ENCODE assay signal across 26 mouse cellular contexts in the genomic region with DNA sequence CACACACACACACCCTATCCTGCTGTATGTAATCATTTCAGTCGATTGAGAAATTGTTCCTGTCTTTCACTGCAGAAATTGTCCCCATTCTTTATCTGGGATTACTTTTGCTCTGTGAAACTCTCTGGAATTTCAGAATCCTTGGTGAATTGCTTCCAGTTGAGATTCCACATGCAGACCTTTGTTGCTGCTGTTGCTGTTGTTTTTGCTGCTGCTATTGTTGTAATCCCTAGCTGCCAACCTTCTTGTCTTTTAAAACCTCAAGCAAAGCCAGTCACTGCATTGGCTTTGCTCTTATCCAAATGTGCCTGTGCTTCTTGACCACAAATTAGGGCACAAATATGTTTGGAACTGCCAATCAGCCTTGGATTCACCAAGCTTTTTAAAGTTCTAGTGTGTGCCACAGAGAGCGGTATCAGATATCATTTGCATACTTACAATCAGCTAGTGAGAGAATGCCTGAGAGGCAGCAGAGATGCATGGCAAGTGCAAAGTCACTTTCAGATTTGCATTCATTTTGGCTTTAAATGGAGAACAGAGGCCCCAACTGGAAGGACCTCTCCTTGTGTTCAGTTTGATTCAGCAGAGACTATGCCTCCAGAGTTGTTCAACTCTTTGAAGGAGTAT.
DNase-seq lines count a peak whose midpoint lies in the region; ATAC-seq and TF ChIP-seq lines count a peak whose summit lies in the region.
"Had no signal": no experiment of that assay in that cellular context is flagged by ENCODE, and none has a peak within 500 bp of the region (broad histone marks: within the 10 kb centered on the region; RNA-seq: fewer than 3 reads in every experiment).

No protein-coding gene starts in this region.

- H3K36me3 ChIP-seq in hindbrain, embryonic 11.5 days (ENCODE audit: control insufficient read depth, insufficient read depth, low read length) = no peaks in the 10 kb centered on the region
- no peaks in the 10 kb centered on the region for H3K36me3 ChIP-seq in hindbrain, embryonic 12.5 days
- no peaks in the 10 kb centered on the region for H3K36me3 ChIP-seq in midbrain, embryonic 11.5 days (ENCODE audit: control insufficient read depth, insufficient read depth, low read length)
- H3K36me3 ChIP-seq in kidney, embryonic 14.5 days (ENCODE audit: control insufficient read depth, insufficient read depth, low read length) = no peaks in the 10 kb centered on the region
- H3K36me3 ChIP-seq: heart, embryonic 12.5 days; hindbrain, embryonic 15.5 days; intestine, embryonic 15.5 days; limb, embryonic 12.5 days; liver, embryonic 13.5 days had no signal

- 65% methylated on average over 2 of the region's 2 CpGs for WGBS in hindbrain, embryonic 11.5 days
- 48% methylated on average over 2 of the region's 2 CpGs for WGBS in hindbrain, embryonic 12.5 days
- 25% methylated on average over 2 of the region's 2 CpGs for WGBS in midbrain, embryonic 11.5 days
- WGBS in kidney, embryonic 14.5 days = 88% methylated on average over 2 of the region's 2 CpGs

- no peak overlapping the region for H3K4me3 ChIP-seq in hindbrain, embryonic 11.5 days (ENCODE audit: low read depth, low read length)
- no peak overlapping the region for H3K4me3 ChIP-seq in hindbrain, embryonic 12.5 days
- H3K4me3 ChIP-seq in midbrain, embryonic 11.5 days (ENCODE audit: low read depth, low read length) = no peak overlapping the region
- H3K4me3 ChIP-seq in kidney, embryonic 14.5 days (ENCODE audit: low read length) = no peak overlapping the region
- H3K4me3 ChIP-seq: heart, embryonic 12.5 days; hindbrain, embryonic 15.5 days; intestine, embryonic 15.5 days; limb, embryonic 12.5 days; liver, embryonic 13.5 days had no signal

- H3K9me3 ChIP-seq in hindbrain, embryonic 11.5 days (ENCODE audit: control insufficient read depth, low read length) = no peaks in the 10 kb centered on the region
- H3K9me3 ChIP-seq in hindbrain, embryonic 12.5 days (replicated peaks) = no peaks in the 10 kb centered on the region
- H3K9me3 ChIP-seq in midbrain, embryonic 11.5 days (ENCODE audit: control insufficient read depth, low read length) = no peaks in the 10 kb centered on the region
- no peaks in the 10 kb centered on the region for H3K9me3 ChIP-seq in kidney, embryonic 14.5 days (ENCODE audit: control insufficient read depth, low read length)
- H3K9me3 ChIP-seq: hindbrain, embryonic 15.5 days; intestine, embryonic 15.5 days; limb, embryonic 12.5 days; liver, embryonic 13.5 days had no signal

- peak; percentile 54 for ATAC-seq in hindbrain, embryonic 11.5 days (ENCODE audit: low FRiP score)
- ATAC-seq in hindbrain, embryonic 12.5 days (ENCODE audit: low FRiP score) = no peak
- peak; percentile 84 for ATAC-seq in midbrain, embryonic 11.5 days (ENCODE audit: low FRiP score)
- ATAC-seq in kidney, embryonic 14.5 days (ENCODE audit: low FRiP score, low TSS enrichment) = no peak
- no peak for ATAC-seq in inflammation-experienced regulatory T-cells, adult 6 months
- ATAC-seq: forebrain, embryonic 14.5 days; intestine, embryonic 15.5 days had no signal

- H3K27ac ChIP-seq in hindbrain, embryonic 11.5 days (ENCODE audit: low read depth, low read length) = no peak overlapping the region
- no peak overlapping the region for H3K27ac ChIP-seq in hindbrain, embryonic 12.5 days
- H3K27ac ChIP-seq in midbrain, embryonic 11.5 days (ENCODE audit: low read depth, low read length) = peak overlapping the region; percentile 57
- H3K27ac ChIP-seq in kidney, embryonic 14.5 days (ENCODE audit: low read depth, low read length) = no peak overlapping the region
- H3K27ac ChIP-seq: hindbrain, embryonic 15.5 days; intestine, embryonic 15.5 days; limb, embryonic 12.5 days; liver, embryonic 13.5 days had no signal

- no peak for TF ChIP-seq POLR2A in brain, embryonic 14.5 days (IDR thresholded peaks at IDR 0.05; ENCODE audit: borderline replicate concordance, extremely low read depth, insufficient read depth, insufficient read length, poor library complexity, severe bottlenecking)

- no peak for TF ChIP-seq CTCF in brain, embryonic 14.5 days (IDR thresholded peaks at IDR 0.05; ENCODE audit: borderline replicate concordance, extremely low read depth, insufficient read depth, insufficient read length)

- H3K9ac ChIP-seq in hindbrain, embryonic 11.5 days (ENCODE audit: low read depth, low read length) = no peak overlapping the region
- no peak overlapping the region for H3K9ac ChIP-seq in hindbrain, embryonic 12.5 days
- H3K9ac ChIP-seq in midbrain, embryonic 11.5 days (ENCODE audit: low read length) = no peak overlapping the region
- H3K9ac ChIP-seq in kidney, embryonic 14.5 days (ENCODE audit: low read depth, low read length) = no peak overlapping the region
- H3K9ac ChIP-seq: heart, embryonic 12.5 days; hindbrain, embryonic 15.5 days; intestine, embryonic 15.5 days; limb, embryonic 12.5 days; liver, embryonic 13.5 days had no signal

- DNase-seq in hindbrain, embryonic 11.5 days (ENCODE audit: low spot score) = no peak
- DNase-seq in brain, embryonic 14.5 days (ENCODE audit: low read depth) = peak; percentile 44
- DNase-seq in midbrain, embryonic 11.5 days (ENCODE audit: low spot score, missing footprints) = peak; percentile 89
- DNase-seq in kidney, postnatal 4 days = no peak
- DNase-seq: adrenal gland, postnatal 36 days; cerebellum, adult 11-12 months; cerebellum, postnatal 14 days; embryo, embryonic 11 days; gastrocnemius, postnatal 25 days; heart, adult 18-20 months; heart, postnatal 10 days; kidney, postnatal 25 days; layer of hippocampus, postnatal 36 days; liver, embryonic 13.5 days; lung, adult 2 months; lung, postnatal 14 days; thymus, adult 18-20 months; thymus, postnatal 4 days had no signal

- H3K27me3 ChIP-seq in hindbrain, embryonic 11.5 days (ENCODE audit: control insufficient read depth, insufficient read depth, low read length) = no peaks in the 10 kb centered on the region
- no peaks in the 10 kb centered on the region for H3K27me3 ChIP-seq in hindbrain, embryonic 12.5 days
- no peaks in the 10 kb centered on the region for H3K27me3 ChIP-seq in midbrain, embryonic 11.5 days (ENCODE audit: control insufficient read depth, insufficient read depth, low read length)
- no peaks in the 10 kb centered on the region for H3K27me3 ChIP-seq in kidney, embryonic 14.5 days (ENCODE audit: control insufficient read depth, insufficient read depth, low read length)
- H3K27me3 ChIP-seq: heart, embryonic 12.5 days; hindbrain, embryonic 15.5 days; intestine, embryonic 15.5 days; limb, embryonic 12.5 days; liver, embryonic 13.5 days had no signal

- no peaks in the 10 kb centered on the region for H3K4me1 ChIP-seq in hindbrain, embryonic 11.5 days (replicated peaks; ENCODE audit: control insufficient read depth, insufficient read depth, low read length)
- H3K4me1 ChIP-seq in hindbrain, embryonic 12.5 days = peaks cover 10% of the 10 kb centered on the region
- H3K4me1 ChIP-seq in midbrain, embryonic 11.5 days (ENCODE audit: control insufficient read depth, insufficient read depth, low read length) = peaks cover 15% of the 10 kb centered on the region; the same call in 1 of the 2 replicates
- H3K4me1 ChIP-seq in kidney, embryonic 14.5 days (ENCODE audit: control insufficient read depth, insufficient read depth, low read length) = no peaks in the 10 kb centered on the region
- H3K4me1 ChIP-seq: heart, embryonic 12.5 days; hindbrain, embryonic 15.5 days; intestine, embryonic 15.5 days; limb, embryonic 12.5 days; liver, embryonic 13.5 days had no signal

- no peak overlapping the region for H3K4me2 ChIP-seq in hindbrain, embryonic 11.5 days (replicated peaks; ENCODE audit: low read depth, low read length)
- no peak overlapping the region for H3K4me2 ChIP-seq in hindbrain, embryonic 12.5 days (replicated peaks)
- H3K4me2 ChIP-seq in midbrain, embryonic 11.5 days = no peak overlapping the region
- H3K4me2 ChIP-seq in kidney, embryonic 14.5 days (replicated peaks; ENCODE audit: low read depth, low read length) = no peak overlapping the region
- H3K4me2 ChIP-seq: heart, embryonic 12.5 days; hindbrain, embryonic 15.5 days; intestine, embryonic 15.5 days; limb, embryonic 12.5 days; liver, embryonic 13.5 days had no signal

Comparison
In these comparisons a context has a peak if more than half of its experiments do, and no peak if none do; other contexts are left out.
1. ATAC-seq: peak in hindbrain, embryonic 11.5 days (single experiment) and midbrain, embryonic 11.5 days (single experiment); none in hindbrain, embryonic 12.5 days (single experiment), kidney, embryonic 14.5 days (single experiment) and inflammation-experienced regulatory T-cells, adult 6 months (single experiment).
2. DNase-seq: peak in brain, embryonic 14.5 days (single experiment) and midbrain, embryonic 11.5 days (single experiment); none in hindbrain, embryonic 11.5 days (single experiment) and kidney, postnatal 4 days (0 of 2).